Mouse (Mus musculus) CH12.LX (cell line): Measurements from ENCODE around the gene Btbd6.
A peak's percentile ranks its signal among the peaks of the same experiment; 100 is the strongest.

Experiments
- CTCF ChIP-seq, 2 experiments: IDR thresholded peaks in 1 of 2; conservative IDR thresholded peaks in 1 of 2; 2 replicates each; pipeline ENCODE4 v1.5.1; 2011 to 2012; ENCODE audit warnings: low read depth in 2 of 2, low read length in 2 of 2, improper control_type of control experiment in 1 of 2, inconsistent platforms in 1 of 2, mild to moderate bottlenecking in 1 of 2, moderate library complexity in 1 of 2
- ETS1 ChIP-seq: conservative IDR thresholded peaks from 2 replicates; pipeline ENCODE4 v1.6.1; 2012; ENCODE audit warnings: low read depth, mild to moderate bottlenecking, inconsistent platforms, low read length, improper control_type of control experiment, moderate library complexity
- KAT2A ChIP-seq: IDR thresholded peaks from 2 replicates; pipeline ENCODE4 v1.6.1; 2012; ENCODE audit warnings: low read length, improper control_type of control experiment, inconsistent platforms; ENCODE audit not compliant: insufficient replicate concordance
- MAX ChIP-seq: IDR thresholded peaks from 2 replicates; pipeline ENCODE4 v1.6.1; 2011; ENCODE audit warnings: low read length, improper control_type of control experiment
- MXI1 ChIP-seq: IDR thresholded peaks from 2 replicates; pipeline ENCODE4 v1.6.1; 2011; ENCODE audit warnings: mild to moderate bottlenecking, low read depth, low read length, improper control_type of control experiment
- POLR2A ChIP-seq: IDR thresholded peaks from 2 replicates; pipeline ENCODE4 v1.6.1; 2011; ENCODE audit warnings: low read depth, mild to moderate bottlenecking, improper control_type of control experiment, low read length
- RAD21 ChIP-seq: IDR thresholded peaks from 2 replicates; pipeline ENCODE4 v1.6.1; 2011; ENCODE audit warnings: low read depth, mild to moderate bottlenecking, low read length, improper control_type of control experiment, moderate library complexity
- RCOR1 ChIP-seq: conservative IDR thresholded peaks from 2 replicates; pipeline ENCODE4 v1.6.1; 2012; ENCODE audit warnings: low read depth, mild to moderate bottlenecking, inconsistent platforms, low read length, improper control_type of control experiment
- UBTF ChIP-seq: IDR thresholded peaks from 2 replicates; pipeline ENCODE4 v1.6.1; 2012; ENCODE audit warnings: low read depth, mild to moderate bottlenecking, inconsistent platforms, low read length, improper control_type of control experiment, moderate library complexity

DNA sequence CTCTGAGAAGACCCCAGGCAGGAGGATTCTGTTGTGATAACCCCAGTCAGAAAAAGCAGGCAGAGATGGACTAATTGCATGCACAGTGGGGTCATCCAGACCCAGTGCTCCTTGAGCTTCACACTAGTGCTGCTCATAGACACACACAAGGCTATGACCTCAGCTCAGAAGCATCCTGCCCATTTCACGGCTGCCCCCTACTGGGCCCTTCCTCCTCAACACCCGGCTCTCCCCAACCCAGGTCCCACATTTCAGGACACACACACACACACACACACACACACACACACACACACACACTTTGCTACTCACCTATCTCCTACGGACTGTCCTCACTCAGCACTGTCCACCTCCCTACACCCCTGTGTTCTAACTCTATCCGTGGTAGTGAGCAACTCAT, 18.0 kb upstream of the Btbd6 start:
- no peak for TF ChIP-seq UBTF
- TF ChIP-seq RAD21: peak; percentile 40
- TF ChIP-seq CTCF (conservative IDR thresholded peaks at IDR 0.05 in 1 of 2, IDR thresholded peaks at IDR 0.05 in 1 of 2; ENCODE audit: low read depth in 2 of 2, low read length in 2 of 2): peak in 1 of 2 experiments; percentile 59; a peak in 2 of 4 replicates
- TF ChIP-seq POLR2A: no peak
- TF ChIP-seq MAX: no peak
- no peak for TF ChIP-seq KAT2A
- no peak for TF ChIP-seq MXI1
- TF ChIP-seq ETS1: no peak
- TF ChIP-seq RCOR1: no peak
